Mouse (Mus musculus) c-Kit-positive CD71-positive TER-119-positive erythroid progenitor cells, embryonic 14.5 days (primary cell): Measurements from ENCODE around the gene Olfr444.

Experiments used
- DNase-seq: peaks from one replicate; pipeline ENCODE4 v3.0.0-alpha.2; 2013; ENCODE audit warnings: low spot score

Olfr444 gene

GRCm38 (mm10) chr6:42948767-42949166 is at the start of gene Olfr444:
Gene Olfr444, plus strand, starts transcription at chr6:42949067.
- DNase-seq: no peak

GRCm38 (mm10) chr6:42900345-42900744 is 48.5 kb upstream of the Olfr444 start:
- no peak for DNase-seq

GRCm38 (mm10) chr6:42908578-42908977 is 40.3 kb upstream of the Olfr444 start, which contains the start of gene Olfr447:
Gene Olfr447, plus strand, starts transcription at chr6:42908878.
- no peak for DNase-seq

- DNase-seq: no peak
These were observed 27.8 kb upstream of the Olfr444 start, which contains the start of gene Olfr446 for GRCm38 (mm10) chr6:42921077-42921476. Gene Olfr446, plus strand, starts transcription at chr6:42921377.

- no peak for DNase-seq
These were observed 31.5 kb downstream of the Olfr444 start for GRCm38 (mm10) chr6:42980377-42980776.
